Mouse (Mus musculus) ES-Bruce4 (cell line): ENCODE data around the gene Fbxo24.

ENCODE experiments used
- CTCF ChIP-seq: IDR thresholded peaks from one replicate; pipeline ENCODE4 v1.8.1; 2011; ENCODE audit warnings: low read depth, low read length
- EP300 ChIP-seq: IDR thresholded peaks from 2 replicates; pipeline ENCODE4 v1.6.1; 2011; ENCODE audit warnings: low read depth, low read length; ENCODE audit not compliant: insufficient read depth
- POLR2A ChIP-seq: IDR thresholded peaks from one replicate; pipeline ENCODE4 v1.8.1; 2011; ENCODE audit warnings: low read length; ENCODE audit not compliant: insufficient read depth

DNA sequence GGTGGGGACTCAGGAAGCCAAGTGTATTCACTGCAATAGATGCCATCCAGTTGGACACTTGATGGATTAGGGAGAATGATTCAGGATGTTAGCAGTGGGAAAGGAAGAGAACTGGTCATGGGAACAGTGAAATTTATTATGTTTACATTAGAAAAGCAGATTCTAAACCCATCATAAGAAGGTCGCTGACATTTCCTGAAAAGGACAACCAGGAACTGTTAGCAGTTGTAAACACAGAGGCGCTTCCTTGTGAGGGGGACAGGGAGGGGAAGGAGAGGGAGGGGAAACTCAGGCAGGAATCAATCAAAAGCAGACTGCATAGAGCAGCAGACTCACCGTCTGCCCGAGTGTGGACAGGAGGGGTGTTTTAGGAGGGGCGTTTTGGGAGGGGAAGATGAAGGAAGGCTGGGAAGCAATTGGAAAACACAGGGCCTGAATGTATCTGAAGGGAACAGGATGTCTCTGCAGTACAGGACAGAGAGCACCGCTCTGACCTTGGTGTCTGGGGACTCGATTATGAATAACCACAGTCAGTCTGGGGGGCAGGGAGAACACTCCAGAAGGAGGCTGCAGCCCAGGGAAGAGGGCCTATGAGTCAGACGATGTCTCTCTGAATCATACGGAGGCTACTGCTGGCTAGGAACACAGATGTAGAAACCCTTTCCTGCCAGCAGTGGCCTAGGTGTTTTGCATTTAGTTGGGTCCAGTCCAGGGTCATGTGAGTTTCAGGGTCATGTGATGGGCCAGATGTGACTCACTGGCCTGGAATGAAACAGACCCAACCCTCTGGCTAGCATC is 42.8 kb upstream of the Fbxo24 start:
- TF ChIP-seq EP300 (peak; percentile 58; the same call in 1 of the 2 replicates), POLR2A (no peak), CTCF (no peak)
